Comparison of ENCODE assay signal across 9 mouse cellular contexts in the genomic region with DNA sequence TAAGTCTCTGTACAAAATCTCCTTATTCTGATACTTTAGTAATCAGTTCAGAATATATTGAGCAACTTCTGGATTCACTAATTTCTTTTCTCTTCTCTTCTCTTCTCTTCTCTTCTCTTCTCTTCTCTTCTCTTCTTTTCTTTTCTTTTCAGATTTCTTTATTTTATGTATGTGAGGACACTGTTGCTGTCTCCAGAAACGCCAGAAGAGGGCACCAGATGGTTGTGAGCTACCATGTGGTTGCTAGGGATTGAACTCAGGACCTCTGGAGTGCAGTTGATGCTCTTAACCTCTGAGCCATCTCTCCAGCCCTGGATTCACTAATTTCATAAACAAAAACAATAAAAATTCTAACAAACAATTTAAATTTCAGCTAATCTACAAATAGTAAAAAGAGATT. TPM values are rescaled to one million over a fixed set of nuclear protein-coding genes. Genes with fewer than 3 reads are reported as not detected.
DNase-seq lines count a peak whose midpoint lies in the region; ATAC-seq and TF ChIP-seq lines count a peak whose summit lies in the region.
"Had no signal": no experiment of that assay in that cellular context is flagged by ENCODE, and none has a peak within 500 bp of the region (broad histone marks: within the 10 kb centered on the region; RNA-seq: fewer than 3 reads in every experiment).

No protein-coding gene starts in this region.

- H3K9me3 ChIP-seq in forebrain, postnatal 0 days (ENCODE audit: low read length) = no peaks in the 10 kb centered on the region
- H3K9me3 ChIP-seq in forebrain, embryonic 13.5 days (replicated peaks) = no peaks in the 10 kb centered on the region
- no peaks in the 10 kb centered on the region for H3K9me3 ChIP-seq in midbrain, embryonic 14.5 days (ENCODE audit: control insufficient read depth, low read length)
- no peaks in the 10 kb centered on the region for H3K9me3 ChIP-seq in midbrain, embryonic 16.5 days (replicated peaks; ENCODE audit: control insufficient read depth, low read length, poor library complexity, severe bottlenecking)

- WGBS in forebrain, postnatal 0 days = 0% methylated on average over 1 of the region's 1 CpGs
- 4% methylated on average over 1 of the region's 1 CpGs for WGBS in forebrain, embryonic 13.5 days
- 2% methylated on average over 1 of the region's 1 CpGs for WGBS in midbrain, embryonic 14.5 days
- WGBS in midbrain, embryonic 16.5 days = 4% methylated on average over 1 of the region's 1 CpGs

- DNase-seq in forebrain, postnatal 0 days = peak; percentile 63
- DNase-seq in midbrain, embryonic 14.5 days = peak; percentile 64
- peak; percentile 63 to 75 for DNase-seq in adrenal gland, postnatal 36 days
- DNase-seq in lung, postnatal 10 days = peak; percentile 73
- peak; percentile 47 for DNase-seq in thymus, postnatal 25 days

- H3K9ac ChIP-seq in forebrain, postnatal 0 days = no peak overlapping the region
- H3K9ac ChIP-seq in forebrain, embryonic 13.5 days = no peak overlapping the region
- no peak overlapping the region for H3K9ac ChIP-seq in midbrain, embryonic 14.5 days (replicated peaks; ENCODE audit: low read length)
- H3K9ac ChIP-seq in midbrain, embryonic 16.5 days (ENCODE audit: low read depth, low read length) = no peak overlapping the region

- H3K4me2 ChIP-seq in forebrain, postnatal 0 days (ENCODE audit: low read depth) = no peak overlapping the region
- H3K4me2 ChIP-seq in forebrain, embryonic 13.5 days = no peak overlapping the region
- H3K4me2 ChIP-seq in midbrain, embryonic 14.5 days (ENCODE audit: low read length) = no peak overlapping the region
- no peak overlapping the region for H3K4me2 ChIP-seq in midbrain, embryonic 16.5 days (ENCODE audit: low read length)

- H3K36me3 ChIP-seq in forebrain, postnatal 0 days (ENCODE audit: insufficient read depth) = no peaks in the 10 kb centered on the region
- no peaks in the 10 kb centered on the region for H3K36me3 ChIP-seq in forebrain, embryonic 13.5 days (ENCODE audit: poor library complexity, severe bottlenecking)
- H3K36me3 ChIP-seq in midbrain, embryonic 14.5 days (ENCODE audit: control insufficient read depth, insufficient read depth, low read length) = no peaks in the 10 kb centered on the region
- H3K36me3 ChIP-seq in midbrain, embryonic 16.5 days (ENCODE audit: control insufficient read depth, insufficient read depth, low read length) = no peaks in the 10 kb centered on the region

- peak; percentile 74 for TF ChIP-seq CTCF in forebrain, postnatal 0 days (IDR thresholded peaks at IDR 0.05; ENCODE audit: low read depth)

- H3K27ac ChIP-seq in forebrain, postnatal 0 days (ENCODE audit: low read depth, low read length) = no peak overlapping the region
- no peak overlapping the region for H3K27ac ChIP-seq in forebrain, embryonic 13.5 days
- no peak overlapping the region for H3K27ac ChIP-seq in midbrain, embryonic 14.5 days (replicated peaks; ENCODE audit: low read depth, low read length)
- no peak overlapping the region for H3K27ac ChIP-seq in midbrain, embryonic 16.5 days (ENCODE audit: low read length)

- no peak for ATAC-seq in forebrain, postnatal 0 days
- ATAC-seq in forebrain, embryonic 13.5 days = no peak
- ATAC-seq in midbrain, embryonic 14.5 days (ENCODE audit: low FRiP score, low TSS enrichment) = no peak
- no peak for ATAC-seq in midbrain, embryonic 16.5 days
- 0 out of 2 replicates have a peak, but pooled peaks have one; percentile 27 for ATAC-seq in granulocyte monocyte progenitor cell, adult 5-6 weeks (replicated peaks; ENCODE audit: poor library complexity, severe bottlenecking)

- H3K27me3 ChIP-seq in forebrain, postnatal 0 days (ENCODE audit: insufficient read depth, low read length) = no peaks in the 10 kb centered on the region
- no peaks in the 10 kb centered on the region for H3K27me3 ChIP-seq in forebrain, embryonic 13.5 days
- H3K27me3 ChIP-seq in midbrain, embryonic 14.5 days (ENCODE audit: control insufficient read depth, insufficient read depth, low read length) = no peaks in the 10 kb centered on the region
- H3K27me3 ChIP-seq in midbrain, embryonic 16.5 days (ENCODE audit: control insufficient read depth, insufficient read depth, low read depth, low read length) = no peaks in the 10 kb centered on the region; the same call in 1 of the 2 replicates

- H3K4me3 ChIP-seq in forebrain, postnatal 0 days (ENCODE audit: low read depth, low read length) = no peak overlapping the region
- H3K4me3 ChIP-seq in forebrain, embryonic 13.5 days = no peak overlapping the region
- no peak overlapping the region for H3K4me3 ChIP-seq in midbrain, embryonic 14.5 days (replicated peaks; ENCODE audit: low read depth, low read length)
- no peak overlapping the region for H3K4me3 ChIP-seq in midbrain, embryonic 16.5 days (ENCODE audit: low read depth, low read length)

- H3K4me1 ChIP-seq in forebrain, postnatal 0 days (ENCODE audit: insufficient read depth) = no peaks in the 10 kb centered on the region
- H3K4me1 ChIP-seq in forebrain, embryonic 13.5 days = no peaks in the 10 kb centered on the region
- H3K4me1 ChIP-seq in midbrain, embryonic 14.5 days (ENCODE audit: control insufficient read depth, insufficient read depth, low read length) = no peaks in the 10 kb centered on the region
- H3K4me1 ChIP-seq in midbrain, embryonic 16.5 days (ENCODE audit: control insufficient read depth, insufficient read depth, low read length) = no peaks in the 10 kb centered on the region

RNA-seq across cellular contexts. Expression of a gene that starts 29.4 kb away (rescaled TPM):
- 0.77 and 1.00 TPM in 2 replicates for total RNA-seq in forebrain, postnatal 0 days (2014; rRNA removed)
- polyA plus RNA-seq in forebrain, postnatal 0 days (2015; fragmentation: Nextera tagmentation; extraction: Ambion mirVana) = 0.62 and 0.74 TPM in 2 replicates
- 0.40 and 0.43 TPM in 2 replicates for polyA plus RNA-seq in forebrain, embryonic 13.5 days (2015; fragmentation: Nextera tagmentation; extraction: Ambion mirVana)
- 0.28 and 1.0 TPM in 2 replicates for polyA plus RNA-seq in midbrain, embryonic 14.5 days (2014; fragmentation: Nextera tagmentation; extraction: Ambion mirVana)
- polyA plus RNA-seq in midbrain, embryonic 16.5 days (2015; fragmentation: Nextera tagmentation; extraction: Ambion mirVana) = 0.35 and 0.48 TPM in 2 replicates
- 1 to 10 TPM; 2.7 to 5.9 TPM for total RNA-seq in adrenal gland, postnatal 36 days (2021)
- 90.5 and 114 TPM in 2 replicates for total RNA-seq in granulocyte monocyte progenitor cell, adult 5-6 weeks (2014; fragmentation: Nextera tagmentation)
- 57.3 and 137 TPM in 2 replicates for total RNA-seq in granulocyte monocyte progenitor cell, adult 5-6 weeks (2017)

RNA-seq across cellular contexts. Expression of a gene that starts 40.8 kb away (rescaled TPM):
- not detected in 2 replicates for total RNA-seq in forebrain, postnatal 0 days (2014; rRNA removed)
- polyA plus RNA-seq in forebrain, postnatal 0 days (2015; fragmentation: Nextera tagmentation; extraction: Ambion mirVana) = not detected in 2 replicates
- not detected in 2 replicates for polyA plus RNA-seq in forebrain, embryonic 13.5 days (2015; fragmentation: Nextera tagmentation; extraction: Ambion mirVana)
- not detected in 2 replicates for polyA plus RNA-seq in midbrain, embryonic 14.5 days (2014; fragmentation: Nextera tagmentation; extraction: Ambion mirVana)
- polyA plus RNA-seq in midbrain, embryonic 16.5 days (2015; fragmentation: Nextera tagmentation; extraction: Ambion mirVana) = not detected in 2 replicates
- not detected for total RNA-seq in adrenal gland, postnatal 36 days (2021)
- not detected in 2 replicates for total RNA-seq in granulocyte monocyte progenitor cell, adult 5-6 weeks (2014; fragmentation: Nextera tagmentation)
- total RNA-seq in granulocyte monocyte progenitor cell, adult 5-6 weeks (2017) = not detected in 2 replicates
- total RNA-seq: heart, postnatal 36 days had no signal

RNA-seq across cellular contexts. Expression of a gene that starts 49.4 kb away (rescaled TPM):
- total RNA-seq in forebrain, postnatal 0 days (2014; rRNA removed) = 0.43 and 1.2 TPM in 2 replicates
- 0.13 and 0.16 TPM in 2 replicates for polyA plus RNA-seq in forebrain, postnatal 0 days (2015; fragmentation: Nextera tagmentation; extraction: Ambion mirVana)
- 0.10 TPM in 1 of 2 replicates, not detected in the other for polyA plus RNA-seq in forebrain, embryonic 13.5 days (2015; fragmentation: Nextera tagmentation; extraction: Ambion mirVana)
- polyA plus RNA-seq in midbrain, embryonic 14.5 days (2014; fragmentation: Nextera tagmentation; extraction: Ambion mirVana) = 0.47 TPM in 1 of 2 replicates, not detected in the other
- polyA plus RNA-seq in midbrain, embryonic 16.5 days (2015; fragmentation: Nextera tagmentation; extraction: Ambion mirVana) = 0.08 and 0.11 TPM in 2 replicates
- total RNA-seq in adrenal gland, postnatal 36 days (2021) = under 1 TPM; 0.36 to 0.93 TPM
- total RNA-seq in granulocyte monocyte progenitor cell, adult 5-6 weeks (2014; fragmentation: Nextera tagmentation) = 7.8 and 10.7 TPM in 2 replicates
- total RNA-seq in granulocyte monocyte progenitor cell, adult 5-6 weeks (2017) = 1.6 and 4.1 TPM in 2 replicates

RNA-seq across cellular contexts. Expression of a gene that starts 50.7 kb away (rescaled TPM):
- 36.6 and 37.7 TPM in 2 replicates for total RNA-seq in forebrain, postnatal 0 days (2014; rRNA removed)
- polyA plus RNA-seq in forebrain, postnatal 0 days (2015; fragmentation: Nextera tagmentation; extraction: Ambion mirVana) = 37.3 and 40.1 TPM in 2 replicates
- 12.0 and 15.9 TPM in 2 replicates for polyA plus RNA-seq in forebrain, embryonic 13.5 days (2015; fragmentation: Nextera tagmentation; extraction: Ambion mirVana)
- 11.8 and 15.2 TPM in 2 replicates for polyA plus RNA-seq in midbrain, embryonic 14.5 days (2014; fragmentation: Nextera tagmentation; extraction: Ambion mirVana)
- polyA plus RNA-seq in midbrain, embryonic 16.5 days (2015; fragmentation: Nextera tagmentation; extraction: Ambion mirVana) = 15.3 and 22.8 TPM in 2 replicates
- 100 to 1,000 TPM; 276 to 330 TPM for total RNA-seq in adrenal gland, postnatal 36 days (2021)
- total RNA-seq in granulocyte monocyte progenitor cell, adult 5-6 weeks (2014; fragmentation: Nextera tagmentation) = 18.7 and 29.9 TPM in 2 replicates
- 12.6 and 16.5 TPM in 2 replicates for total RNA-seq in granulocyte monocyte progenitor cell, adult 5-6 weeks (2017)

RNA-seq across cellular contexts. Expression of a gene that starts 51.3 kb away (rescaled TPM):
- total RNA-seq in forebrain, postnatal 0 days (2014; rRNA removed) = 85.9 and 92.5 TPM in 2 replicates
- polyA plus RNA-seq in forebrain, postnatal 0 days (2015; fragmentation: Nextera tagmentation; extraction: Ambion mirVana) = 3.3 and 3.5 TPM in 2 replicates
- 2.3 and 3.0 TPM in 2 replicates for polyA plus RNA-seq in forebrain, embryonic 13.5 days (2015; fragmentation: Nextera tagmentation; extraction: Ambion mirVana)
- 4.7 and 6.6 TPM in 2 replicates for polyA plus RNA-seq in midbrain, embryonic 14.5 days (2014; fragmentation: Nextera tagmentation; extraction: Ambion mirVana)
- polyA plus RNA-seq in midbrain, embryonic 16.5 days (2015; fragmentation: Nextera tagmentation; extraction: Ambion mirVana) = 3.6 and 4.3 TPM in 2 replicates
- 10 to 100 TPM; 38.8 to 57.7 TPM for total RNA-seq in adrenal gland, postnatal 36 days (2021)
- 8.4 and 9.1 TPM in 2 replicates for total RNA-seq in granulocyte monocyte progenitor cell, adult 5-6 weeks (2014; fragmentation: Nextera tagmentation)
- total RNA-seq in granulocyte monocyte progenitor cell, adult 5-6 weeks (2017) = 26.2 and 30.2 TPM in 2 replicates
